10 mouse cellular contexts compared by ENCODE assay signal in genomic region chr10:87503946-87504345, GRCm38 (mm10). TPM values are rescaled to one million over a fixed set of nuclear protein-coding genes. Genes with fewer than 3 reads are reported as not detected.
DNase-seq lines count a peak whose midpoint lies in the region; ATAC-seq and TF ChIP-seq lines count a peak whose summit lies in the region.
"Had no signal": no experiment of that assay in that cellular context is flagged by ENCODE, and none has a peak within 500 bp of the region (broad histone marks: within the 10 kb centered on the region; RNA-seq: fewer than 3 reads in every experiment).

No protein-coding gene starts in this region.

- peak; percentile 93 for TF ChIP-seq CTCF in hindbrain, postnatal 0 days (IDR thresholded peaks at IDR 0.05; ENCODE audit: low read depth)

- no peaks in the 10 kb centered on the region for H3K36me3 ChIP-seq in embryonic facial prominence, embryonic 14.5 days (ENCODE audit: control insufficient read depth, insufficient read depth, low read length)
- H3K36me3 ChIP-seq in hindbrain, postnatal 0 days (ENCODE audit: insufficient read depth, low read length) = no peaks in the 10 kb centered on the region

- WGBS in embryonic facial prominence, embryonic 14.5 days = 3% methylated on average over 10 of the region's 10 CpGs
- under 1% methylated on average over 10 of the region's 10 CpGs for WGBS in hindbrain, postnatal 0 days

- no peak overlapping the region for H3K9ac ChIP-seq in embryonic facial prominence, embryonic 14.5 days (ENCODE audit: low read depth, low read length)
- H3K9ac ChIP-seq in hindbrain, postnatal 0 days (replicated peaks; ENCODE audit: low read length) = no peak overlapping the region

- no peak overlapping the region for H3K27ac ChIP-seq in embryonic facial prominence, embryonic 14.5 days (replicated peaks; ENCODE audit: low read depth, low read length)
- no peak overlapping the region for H3K27ac ChIP-seq in hindbrain, postnatal 0 days

- DNase-seq in frontal cortex, postnatal 36 days (ENCODE audit: low spot score in 2 of 2) = peak; percentile 55 to 70
- DNase-seq in urinary bladder, adult 2 months (ENCODE audit: low spot score) = peak; percentile 28
- no peak for DNase-seq in urinary bladder, postnatal 4 days (ENCODE audit: low spot score in 2 of 2)
- peak; percentile 63 for DNase-seq in embryonic facial prominence, embryonic 14.5 days (ENCODE audit: low spot score)
- peak; percentile 83 for DNase-seq in hindbrain, postnatal 0 days (ENCODE audit: low spot score)
- peak; percentile 56 for DNase-seq in lung, postnatal 36 days
- peak; percentile 48 for DNase-seq in right cerebral cortex, postnatal 25 days

- H3K4me3 ChIP-seq in embryonic facial prominence, embryonic 14.5 days (ENCODE audit: low read depth, low read length) = no peak overlapping the region
- H3K4me3 ChIP-seq in hindbrain, postnatal 0 days (ENCODE audit: low read length) = no peak overlapping the region
- H3K4me3 ChIP-seq: myocyte had no signal

- H3K27me3 ChIP-seq in embryonic facial prominence, embryonic 14.5 days (replicated peaks; ENCODE audit: control insufficient read depth, insufficient read depth, low read length) = peaks cover 43% of the 10 kb centered on the region
- 0 out of 2 replicates have a peak, but pooled peaks cover 3% of the 10 kb centered on the region for H3K27me3 ChIP-seq in hindbrain, postnatal 0 days (ENCODE audit: insufficient read depth, low read length)

- no peaks in the 10 kb centered on the region for H3K9me3 ChIP-seq in embryonic facial prominence, embryonic 14.5 days (ENCODE audit: control insufficient read depth, low read length)
- no peaks in the 10 kb centered on the region for H3K9me3 ChIP-seq in hindbrain, postnatal 0 days (ENCODE audit: low read length)

- no peak for ATAC-seq in frontal cortex, adult (ENCODE audit: low TSS enrichment)
- ATAC-seq in embryonic facial prominence, embryonic 14.5 days (ENCODE audit: low read depth) = no peak
- ATAC-seq in hindbrain, postnatal 0 days = peak; percentile 66

- no peaks in the 10 kb centered on the region for H3K4me1 ChIP-seq in embryonic facial prominence, embryonic 14.5 days (ENCODE audit: control insufficient read depth, insufficient read depth, low read length)
- no peaks in the 10 kb centered on the region for H3K4me1 ChIP-seq in hindbrain, postnatal 0 days (ENCODE audit: insufficient read depth, low read length)

- peak overlapping the region; percentile 5; the same call in 1 of the 2 replicates for H3K4me2 ChIP-seq in embryonic facial prominence, embryonic 14.5 days (ENCODE audit: low read depth, low read length)
- H3K4me2 ChIP-seq in hindbrain, postnatal 0 days (ENCODE audit: low read depth, low read length) = no peak overlapping the region

RNA-seq across cellular contexts. Expression of gene Ascl1, which starts 10.5 kb away (rescaled TPM):
- polyA plus RNA-seq in urinary bladder, adult 2 months (2012; rRNA removed) = 0.11 and 0.22 TPM in 2 replicates
- polyA plus RNA-seq in embryonic facial prominence, embryonic 14.5 days (2014; fragmentation: Nextera tagmentation; extraction: Ambion mirVana) = 2.4 and 2.9 TPM in 2 replicates
- 19.4 and 23.9 TPM in 2 replicates for total RNA-seq in hindbrain, postnatal 0 days (2014; rRNA removed)
- 4.6 and 4.7 TPM in 2 replicates for polyA plus RNA-seq in hindbrain, postnatal 0 days (2015; fragmentation: Nextera tagmentation; extraction: Ambion mirVana)
- polyA plus RNA-seq: myocyte had no signal

RNA-seq across cellular contexts. Expression of gene Pah, which starts 17.6 kb away (rescaled TPM):
- not detected in 2 replicates for polyA plus RNA-seq in urinary bladder, adult 2 months (2012; rRNA removed)
- polyA plus RNA-seq in embryonic facial prominence, embryonic 14.5 days (2014; fragmentation: Nextera tagmentation; extraction: Ambion mirVana) = not detected in 2 replicates
- total RNA-seq in hindbrain, postnatal 0 days (2014; rRNA removed) = 0.07 and 0.37 TPM in 2 replicates
- 0.10 TPM in 2 replicates for polyA plus RNA-seq in hindbrain, postnatal 0 days (2015; fragmentation: Nextera tagmentation; extraction: Ambion mirVana)
- polyA plus RNA-seq: heart, embryonic 14.5 days; myocyte had no signal

Comparison
In these comparisons a context has a peak if more than half of its experiments do, and no peak if none do; other contexts are left out.
1. DNase-seq: peak in frontal cortex, postnatal 36 days (2 of 2), urinary bladder, adult 2 months (single experiment), embryonic facial prominence, embryonic 14.5 days (single experiment), hindbrain, postnatal 0 days (single experiment), lung, postnatal 36 days (single experiment) and right cerebral cortex, postnatal 25 days (single experiment); none in urinary bladder, postnatal 4 days (0 of 2).